ENCODE assay signal across 22 mouse cellular contexts in the genomic region with DNA sequence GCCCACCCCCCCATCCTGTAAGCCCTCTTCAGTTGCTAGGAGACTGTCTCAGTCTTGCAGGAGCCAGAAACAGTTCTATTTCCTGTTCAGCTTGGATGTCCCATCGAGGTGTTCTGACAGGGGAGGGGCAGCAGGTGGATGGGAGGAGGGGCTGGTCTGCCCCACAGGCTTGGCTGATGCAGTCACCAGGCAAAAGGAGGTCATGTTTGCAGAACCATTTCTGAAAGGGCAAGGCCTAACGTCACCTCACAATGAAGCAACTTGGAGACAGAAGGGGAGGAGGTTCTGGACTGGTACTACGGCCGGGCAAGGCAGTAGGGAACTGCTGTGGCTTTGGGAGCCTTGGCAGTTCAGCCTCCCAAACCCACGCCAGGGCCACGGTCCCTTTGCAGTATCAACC. TPM values are rescaled to one million over a fixed set of nuclear protein-coding genes. Genes with fewer than 3 reads are reported as not detected.
DNase-seq lines count a peak whose midpoint lies in the region; ATAC-seq lines count a peak whose summit lies in the region.
"Had no signal": no experiment of that assay in that cellular context is flagged by ENCODE, and none has a peak within 500 bp of the region (broad histone marks: within the 10 kb centered on the region; RNA-seq: fewer than 3 reads in every experiment).

No protein-coding gene starts in this region.

- H3K4me2 ChIP-seq in stomach, embryonic 14.5 days (replicated peaks; ENCODE audit: low read depth, low read length), result no peak overlapping the region
- H3K4me2 ChIP-seq in forebrain, embryonic 14.5 days (ENCODE audit: low read length), result no peak overlapping the region
- H3K4me2 ChIP-seq: embryonic facial prominence, embryonic 12.5 days; heart, embryonic 13.5 days; limb, embryonic 15.5 days; midbrain, embryonic 13.5 days had no signal

- no peak overlapping the region for H3K9ac ChIP-seq in stomach, embryonic 14.5 days (replicated peaks; ENCODE audit: low read depth, low read length)
- H3K9ac ChIP-seq in forebrain, embryonic 14.5 days (ENCODE audit: low read length), result no peak overlapping the region
- H3K9ac ChIP-seq: embryonic facial prominence, embryonic 12.5 days; heart, embryonic 13.5 days; limb, embryonic 15.5 days; midbrain, embryonic 13.5 days had no signal

- no peak overlapping the region for H3K27ac ChIP-seq in stomach, embryonic 14.5 days (ENCODE audit: low read length)
- no peak overlapping the region for H3K27ac ChIP-seq in forebrain, embryonic 14.5 days (ENCODE audit: low read depth, low read length)
- H3K27ac ChIP-seq: embryonic facial prominence, embryonic 12.5 days; heart, embryonic 13.5 days; limb, embryonic 15.5 days; midbrain, embryonic 13.5 days had no signal

- no peaks in the 10 kb centered on the region for H3K36me3 ChIP-seq in stomach, embryonic 14.5 days (ENCODE audit: control insufficient read depth, insufficient read depth, low read length)
- H3K36me3 ChIP-seq in forebrain, embryonic 14.5 days (ENCODE audit: control insufficient read depth, insufficient read depth, low read length), result no peaks in the 10 kb centered on the region
- H3K36me3 ChIP-seq: embryonic facial prominence, embryonic 12.5 days; heart, embryonic 13.5 days; limb, embryonic 15.5 days; midbrain, embryonic 13.5 days had no signal

- WGBS in stomach, embryonic 14.5 days, result 65% methylated on average over 6 of the region's 6 CpGs
- WGBS in forebrain, embryonic 14.5 days, result 86% methylated on average over 6 of the region's 6 CpGs

- peaks cover 2% of the 10 kb centered on the region; the same call in 1 of the 2 replicates for H3K4me1 ChIP-seq in stomach, embryonic 14.5 days (ENCODE audit: control insufficient read depth, insufficient read depth, low read length)
- no peaks in the 10 kb centered on the region for H3K4me1 ChIP-seq in forebrain, embryonic 14.5 days (ENCODE audit: control insufficient read depth, insufficient read depth, low read length)
- H3K4me1 ChIP-seq: embryonic facial prominence, embryonic 12.5 days; midbrain, embryonic 13.5 days had no signal

- H3K9me3 ChIP-seq in stomach, embryonic 14.5 days (ENCODE audit: control insufficient read depth, low read depth, low read length), result no peaks in the 10 kb centered on the region
- H3K9me3 ChIP-seq in forebrain, embryonic 14.5 days (replicated peaks; ENCODE audit: control insufficient read depth, low read length), result no peaks in the 10 kb centered on the region
- H3K9me3 ChIP-seq: embryonic facial prominence, embryonic 12.5 days; heart, embryonic 13.5 days; limb, embryonic 15.5 days; midbrain, embryonic 13.5 days had no signal

- H3K4me3 ChIP-seq in stomach, embryonic 14.5 days (ENCODE audit: low read depth, low read length), result no peak overlapping the region
- H3K4me3 ChIP-seq in forebrain, embryonic 14.5 days (ENCODE audit: low read depth, low read length), result no peak overlapping the region
- H3K4me3 ChIP-seq: embryonic facial prominence, embryonic 12.5 days; heart, embryonic 13.5 days; limb, embryonic 15.5 days; midbrain, embryonic 13.5 days had no signal

- peak; percentile 68 for DNase-seq in adrenal gland, adult 2 months
- no peak for DNase-seq in adrenal gland, postnatal 25 days
- peak; percentile 76 to 87 for DNase-seq in lung, adult 18-20 months
- no peak for DNase-seq in lung, postnatal 14 days
- DNase-seq in thymus, postnatal 25 days, result peak; percentile 41
- DNase-seq in forebrain, embryonic 14.5 days (ENCODE audit: low spot score), result no peak
- DNase-seq: cerebellum, adult 2 months; heart, postnatal 4 days; kidney, adult 18-20 months; kidney, postnatal 14 days; retina, postnatal 1 day had no signal

- ATAC-seq in stomach, embryonic 14.5 days (ENCODE audit: insufficient number of reproducible peaks, insufficient read depth, low FRiP score, low read depth), result 0 out of 2 replicates have a peak, but pooled peaks have one; percentile 50
- no peak for ATAC-seq in megakaryocyte, adult 5-6 weeks (ENCODE audit: poor library complexity, severe bottlenecking)
- ATAC-seq in forebrain, embryonic 14.5 days, result no peak
- ATAC-seq: midbrain, embryonic 13.5 days had no signal

- no peaks in the 10 kb centered on the region for H3K27me3 ChIP-seq in stomach, embryonic 14.5 days (ENCODE audit: control insufficient read depth, insufficient read depth, low read length)
- no peaks in the 10 kb centered on the region for H3K27me3 ChIP-seq in forebrain, embryonic 14.5 days (replicated peaks; ENCODE audit: control insufficient read depth, insufficient read depth, low read length)
- H3K27me3 ChIP-seq: embryonic facial prominence, embryonic 12.5 days; heart, embryonic 13.5 days; limb, embryonic 15.5 days; midbrain, embryonic 13.5 days had no signal

RNA-seq across cellular contexts. Expression of gene Cryaa, which starts 59.1 kb away (rescaled TPM):
- not detected for total RNA-seq in adrenal gland, adult 2 months (2021)
- not detected in 2 replicates for polyA plus RNA-seq in adrenal gland, adult 2 months (2012; rRNA removed)
- total RNA-seq in adrenal gland, postnatal 25 days (2021), result not detected in 2 replicates
- polyA plus RNA-seq in stomach, embryonic 14.5 days (2014; fragmentation: Nextera tagmentation; extraction: Ambion mirVana), result not detected in 2 replicates
- total RNA-seq in megakaryocyte, adult 5-6 weeks (2015), result not detected in 2 replicates
- not detected in 2 replicates for total RNA-seq in megakaryocyte, adult 5-6 weeks (2017)
- polyA plus RNA-seq in forebrain, embryonic 14.5 days (2014; fragmentation: Nextera tagmentation; extraction: Ambion mirVana), result 0.14 TPM in 1 of 2 replicates, not detected in the other
- total RNA-seq: adrenal gland, postnatal 36 days; common myeloid progenitor, adult 5-6 weeks; granulocyte monocyte progenitor cell, adult 5-6 weeks; heart, postnatal 4 days; MEL had no signal
- polyA plus RNA-seq: heart, embryonic 13.5 days; midbrain, embryonic 13.5 days; small intestine, adult 2 months had no signal

Comparison
In these comparisons a context has a peak if more than half of its experiments do, and no peak if none do; other contexts are left out.
1. DNase-seq: peak in adrenal gland, adult 2 months (single experiment), lung, adult 18-20 months (2 of 2) and thymus, postnatal 25 days (single experiment); none in adrenal gland, postnatal 25 days (single experiment), lung, postnatal 14 days (single experiment) and forebrain, embryonic 14.5 days (single experiment).